Mouse (Mus musculus) brain, embryonic 14.5 days (tissue): ENCODE data around the gene Krtap9-3. TPM values are rescaled to one million over a fixed set of nuclear protein-coding genes. Genes with fewer than 3 reads are reported as not detected.

ENCODE experiments used
- DNase-seq: peaks from one replicate; pipeline ENCODE4 v3.0.0-alpha.2; 2011; ENCODE audit warnings: low read depth
- CTCF ChIP-seq: fragments of 200-500 bp; IDR thresholded peaks from 2 replicates; pipeline ENCODE4 v1.5.1; 2012; ENCODE audit warnings: inconsistent platforms, mild to moderate bottlenecking, moderate library complexity, borderline replicate concordance; ENCODE audit not compliant: insufficient read depth, insufficient read length; ENCODE audit errors: extremely low read depth
- POLR2A ChIP-seq: fragments of 200-500 bp; IDR thresholded peaks from 2 replicates; pipeline ENCODE4 v1.6.1; 2012; ENCODE audit warnings: mild to moderate bottlenecking, inconsistent platforms, borderline replicate concordance; ENCODE audit not compliant: poor library complexity, insufficient read depth, insufficient read length, severe bottlenecking; ENCODE audit errors: extremely low read depth
- polyA plus RNA-seq: library from polyadenylated mRNA; depleted of rRNA; stranded (reverse); fragments of >200 nt; gene quantifications from 2 replicates; pipeline ENCODE4 v1.2.3, GENCODE M21; 2012

The Krtap9-3 gene
- polyA plus RNA-seq, 1 experiment: not detected

- DNase-seq: peak; percentile 22
- TF ChIP-seq CTCF: no peak
- no peak for TF ChIP-seq POLR2A
Observed at GRCm38 (mm10) chr11:99585096-99585495, 12.8 kb downstream of the Krtap9-3 start.

DNA sequence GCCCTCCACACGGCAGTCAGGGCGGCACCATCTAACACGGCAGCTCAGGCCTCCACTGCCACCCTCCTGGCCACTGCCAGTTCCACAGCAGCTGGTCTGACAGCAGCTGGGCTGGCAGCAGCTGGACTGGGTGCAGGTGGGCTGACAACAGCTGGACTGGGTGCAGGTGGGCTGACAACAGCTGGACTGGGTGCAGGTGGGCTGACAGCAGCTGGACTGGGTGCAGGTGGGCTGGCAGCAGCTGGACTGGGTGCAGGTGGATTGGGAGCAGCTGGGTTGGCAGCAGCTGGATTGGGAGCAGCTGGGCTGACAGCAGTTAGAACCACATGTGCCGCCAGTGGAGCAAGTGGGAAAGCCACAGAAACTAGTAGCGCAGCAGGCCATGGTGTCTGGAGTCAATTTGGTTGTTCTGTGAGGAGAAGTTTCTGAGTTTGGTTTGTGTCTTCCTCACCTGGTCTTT is 14.6 kb downstream of the Krtap9-3 start, which contains the start of gene Krtap1-4:
Krtap1-4 (minus strand) TSS at position 410 of the 460 bp plus-strand sequence.
- no peak for DNase-seq
- TF ChIP-seq CTCF: no peak
- no peak for TF ChIP-seq POLR2A

- no peak for DNase-seq
- no peak for TF ChIP-seq POLR2A
- TF ChIP-seq CTCF: no peak
Observed at GRCm38 (mm10) chr11:99581564-99581963, 16.3 kb downstream of the Krtap9-3 start.

DNA sequence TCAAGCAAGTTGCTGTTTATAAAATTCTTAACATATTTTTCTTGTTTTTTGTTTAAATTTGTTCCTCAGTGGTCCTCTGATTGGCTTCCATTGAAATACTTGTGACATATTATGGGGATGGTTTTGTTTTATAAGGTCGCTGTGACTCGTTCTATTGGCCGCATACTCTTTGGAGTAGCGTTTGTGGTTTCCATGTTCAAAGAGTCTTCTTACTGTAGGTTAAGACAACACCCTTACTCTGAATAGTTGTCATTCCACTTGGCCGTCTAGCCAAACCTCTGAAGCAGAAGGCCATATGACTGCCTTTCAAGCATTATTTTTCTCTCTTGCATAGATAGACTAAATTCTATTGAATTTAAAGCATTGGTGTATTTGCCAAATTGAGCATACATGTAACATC is 16.9 kb downstream of the Krtap9-3 start:
- no peak for DNase-seq
- TF ChIP-seq POLR2A (no peak), CTCF (no peak)

GRCm38 (mm10) chr11:99580636-99581035 is 17.3 kb downstream of the Krtap9-3 start, which contains the start of gene Krtap1-5:
Gene Krtap1-5, minus strand, starts transcription at chr11:99581016.
- TF ChIP-seq POLR2A: no peak
- no peak for TF ChIP-seq CTCF
- no peak for DNase-seq

GRCm38 (mm10) chr11:99574106-99574505 is 23.8 kb downstream of the Krtap9-3 start:
- peak; percentile 92 for TF ChIP-seq CTCF
- TF ChIP-seq POLR2A: no peak

GRCm38 (mm10) chr11:99573164-99573563 is 24.7 kb downstream of the Krtap9-3 start:
- peak; percentile 8 for DNase-seq
- TF ChIP-seq CTCF (no peak), POLR2A (no peak)

More at GRCm38 (mm10) chr11:99574106-99574505, 23.8 kb downstream of the Krtap9-3 start:
- DNase-seq: peak; percentile 86

- no peak for DNase-seq
- no peak for TF ChIP-seq CTCF
- no peak for TF ChIP-seq POLR2A
Observed at GRCm38 (mm10) chr11:99566530-99566929, 31.4 kb downstream of the Krtap9-3 start, which contains the start of gene Krtap3-1. Gene Krtap3-1, minus strand, starts transcription at chr11:99566630.

DNA sequence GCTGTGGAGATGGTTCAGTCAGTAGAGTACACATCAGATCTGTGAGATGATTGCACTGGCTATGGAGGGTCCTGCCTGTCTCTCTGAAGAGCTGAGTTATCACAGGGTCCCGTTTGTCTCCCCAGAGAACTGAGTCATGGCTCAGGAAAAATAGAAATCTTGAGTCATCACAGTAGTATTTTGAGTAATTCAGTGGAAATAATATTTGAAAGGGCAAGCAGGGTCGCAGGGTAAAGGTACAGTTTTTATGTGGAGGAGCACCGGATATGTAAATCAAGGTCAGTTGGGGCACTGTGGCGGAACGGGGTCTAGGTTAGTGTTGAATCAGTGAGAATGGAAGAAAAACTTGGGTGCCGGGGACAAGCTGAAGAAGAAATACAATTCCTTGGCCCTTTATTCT is 35.3 kb downstream of the Krtap9-3 start:
- no peak for DNase-seq
- TF ChIP-seq POLR2A (no peak), CTCF (no peak)

DNA sequence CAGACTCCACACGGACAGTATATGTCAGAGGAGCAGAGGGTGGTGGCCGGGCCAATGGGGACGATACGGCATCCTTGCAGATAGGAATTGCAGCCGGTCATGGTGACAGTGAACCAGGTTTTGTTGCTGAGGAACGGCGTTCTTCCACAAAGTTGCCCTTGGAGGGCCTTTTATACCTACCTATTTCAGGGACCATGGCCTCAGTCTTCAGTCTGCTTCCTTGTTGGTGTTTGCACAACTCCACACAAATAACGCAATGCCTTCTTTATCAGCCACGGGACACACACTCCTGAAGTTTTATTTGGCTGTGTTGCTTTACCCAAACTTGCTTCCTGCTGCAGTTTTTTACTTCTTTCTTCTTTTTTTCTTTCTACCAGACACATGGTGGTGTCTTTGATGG is 38.5 kb downstream of the Krtap9-3 start, which contains the start of gene Gm11939:
Gm11939 (minus strand) TSS at position 101 of the 400 bp plus-strand sequence.
- no peak for DNase-seq
- TF ChIP-seq POLR2A (no peak), CTCF (no peak)

DNA sequence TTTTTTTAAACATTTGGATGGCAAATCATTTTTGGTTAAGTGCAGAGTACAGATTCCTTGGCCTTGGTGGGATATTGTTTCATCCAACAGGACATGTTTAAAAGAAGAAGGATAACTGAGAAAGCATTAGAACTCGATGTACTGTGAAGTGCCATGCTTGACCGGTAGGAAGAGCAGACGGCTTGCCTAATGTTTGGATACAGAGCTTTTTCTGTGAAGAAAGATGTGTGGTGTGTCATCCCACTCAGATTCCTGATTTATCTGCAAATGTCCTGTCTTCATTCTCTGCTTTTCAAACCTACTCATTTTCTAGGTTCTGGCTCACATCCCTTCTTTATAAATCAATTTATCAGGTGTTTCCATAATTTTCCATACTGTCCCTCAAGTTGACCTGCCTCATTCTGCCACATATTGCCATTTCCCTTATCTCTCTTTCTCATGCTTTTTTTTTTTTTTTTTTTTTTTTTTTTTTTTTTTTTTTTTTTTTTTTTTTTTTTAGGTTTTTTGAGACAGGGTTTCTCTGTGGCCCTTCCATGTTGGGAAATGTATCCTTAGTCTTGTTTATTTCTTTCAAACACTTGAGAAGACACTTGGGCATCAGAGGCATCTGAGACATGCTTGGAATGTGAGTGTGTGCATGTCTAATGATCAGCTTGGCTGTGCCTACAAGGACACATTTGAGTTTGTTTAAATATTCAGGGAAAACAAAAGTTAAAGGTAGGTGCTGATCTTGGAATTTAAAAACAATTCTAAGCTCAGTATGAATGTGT is 39.7 kb downstream of the Krtap9-3 start:
- DNase-seq: no peak
- no peak for TF ChIP-seq POLR2A
- TF ChIP-seq CTCF: no peak

DNA sequence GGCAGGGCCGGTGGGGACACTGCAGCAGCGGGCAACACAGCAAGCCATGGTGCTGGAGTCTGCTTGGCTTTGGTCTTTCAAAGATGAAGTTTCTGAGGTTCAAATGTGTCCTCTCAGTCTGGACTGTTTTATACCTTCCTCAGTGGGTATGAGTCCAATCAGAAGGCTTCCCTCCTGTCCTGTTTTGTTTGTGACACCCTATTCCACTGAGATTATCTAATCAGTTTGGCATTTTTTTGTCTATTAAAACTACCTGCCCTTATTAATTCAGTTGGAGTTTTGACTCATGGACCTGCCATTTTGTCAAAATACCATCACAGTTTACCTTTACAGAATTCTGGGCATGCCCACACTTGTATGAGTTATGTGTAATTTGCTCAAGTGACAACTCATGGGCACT is 41.2 kb downstream of the Krtap9-3 start, which contains the start of gene Krtap3-2:
Krtap3-2 (minus strand) TSS at position 101 of the 400 bp plus-strand sequence.
- DNase-seq: no peak
- TF ChIP-seq POLR2A: no peak
- no peak for TF ChIP-seq CTCF

DNA sequence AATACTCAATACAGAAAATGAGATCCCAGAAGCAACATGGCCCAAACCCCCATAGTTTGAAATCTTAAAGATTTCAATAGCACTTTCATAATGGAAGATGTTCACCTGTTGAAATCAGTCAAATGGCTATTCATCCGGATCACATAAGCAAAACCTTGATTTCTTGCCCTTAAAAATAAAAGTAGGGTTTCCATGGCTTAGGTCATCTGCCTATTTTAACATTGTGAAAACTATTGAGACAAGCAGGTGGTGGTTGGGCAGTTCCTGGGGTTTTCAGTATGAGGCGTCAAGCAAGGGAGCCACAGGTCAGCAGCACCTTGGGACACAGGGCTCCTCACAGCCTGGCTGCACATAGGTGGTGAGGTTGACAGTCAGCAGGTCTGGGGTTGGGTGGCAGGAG is 41.7 kb downstream of the Krtap9-3 start:
- DNase-seq: no peak
- no peak for TF ChIP-seq CTCF
- no peak for TF ChIP-seq POLR2A
